Mouse (Mus musculus) liver, adult 2 months (tissue): ENCODE results near the gene Aqp5. TPM values are rescaled to one million over a fixed set of nuclear protein-coding genes. Genes with fewer than 3 reads are reported as not detected.

Experiments used
- DNase-seq: peaks from one replicate; pipeline ENCODE4 v3.0.0-alpha.2; 2011; ENCODE audit warnings: low read depth, low spot score; ENCODE audit errors: extremely low read depth
- H3K27ac ChIP-seq: fragments of 200-500 bp; replicated peaks from 2 replicates; pipeline ENCODE4 v1.5.1; 2012; ENCODE audit warnings: low read depth, mild to moderate bottlenecking, control low read depth, inconsistent platforms, low read length; ENCODE audit not compliant: insufficient read depth
- H3K27me3 ChIP-seq: fragments of 200-500 bp; 2 replicates; pipeline ENCODE4 v1.6.1; 2012; ENCODE audit warnings: mild to moderate bottlenecking, moderate library complexity, low read length, inconsistent platforms; ENCODE audit not compliant: control insufficient read depth, insufficient read depth
- H3K36me3 ChIP-seq: fragments of 200-500 bp; 2 replicates; pipeline ENCODE4 v1.6.1; 2012; ENCODE audit warnings: low read length, inconsistent platforms; ENCODE audit not compliant: control insufficient read depth, insufficient read depth
- H3K4me1 ChIP-seq: fragments of 200-500 bp; 2 replicates; pipeline ENCODE4 v1.6.1; 2011; ENCODE audit warnings: low read length; ENCODE audit not compliant: control insufficient read depth, insufficient read depth
- H3K4me3 ChIP-seq: fragments of 200-500 bp; 2 replicates; pipeline ENCODE4 v1.5.1; 2011; ENCODE audit warnings: low read depth, mild to moderate bottlenecking, control low read depth, low read length, moderate library complexity; ENCODE audit not compliant: insufficient read depth
- H3K79me2 ChIP-seq: fragments of 200-500 bp; 2 replicates; pipeline ENCODE4 v1.6.1; 2012; ENCODE audit warnings: inconsistent platforms, mild to moderate bottlenecking, low read length, moderate library complexity; ENCODE audit not compliant: control insufficient read depth, insufficient read depth
- H3K9ac ChIP-seq: fragments of 200-500 bp; 2 replicates; pipeline ENCODE4 v1.6.1; 2012; ENCODE audit warnings: low read depth, mild to moderate bottlenecking, control low read depth, inconsistent platforms, low read length
- CTCF ChIP-seq: fragments of 200-500 bp; IDR thresholded peaks from 2 replicates; pipeline ENCODE4 v1.5.1; 2011; ENCODE audit warnings: low read depth, low read length, control low read depth
- POLR2A ChIP-seq: fragments of 200-500 bp; IDR thresholded peaks from 2 replicates; pipeline ENCODE4 v1.6.1; 2011; ENCODE audit warnings: low read length, control low read depth; ENCODE audit not compliant: insufficient read depth; ENCODE audit errors: extremely low read depth
- WGBS: fragments of 180-500 bp; shearing (Covaris S2); methylation state at CpG from one replicate; pipeline ENCODE4 v1.1.7; 2018; 5-methylcytosine and 5-hydroxymethylcytosine counted together
- polyA plus RNA-seq: library from polyadenylated mRNA; depleted of rRNA; stranded (reverse); fragments of >200 nt; gene quantifications from 2 replicates; pipeline ENCODE4 v1.2.3, GENCODE M21; 2012
- total RNA-seq: library from RNA; depleted of rRNA; stranded (reverse); fragments of >200 nt; gene quantifications from 2 replicates; pipeline ENCODE4 v1.2.3, GENCODE M21; 2014

Aqp5 gene
- total and polyA plus RNA-seq, 2 experiments: 0.46 TPM; not detected in 1

DNA sequence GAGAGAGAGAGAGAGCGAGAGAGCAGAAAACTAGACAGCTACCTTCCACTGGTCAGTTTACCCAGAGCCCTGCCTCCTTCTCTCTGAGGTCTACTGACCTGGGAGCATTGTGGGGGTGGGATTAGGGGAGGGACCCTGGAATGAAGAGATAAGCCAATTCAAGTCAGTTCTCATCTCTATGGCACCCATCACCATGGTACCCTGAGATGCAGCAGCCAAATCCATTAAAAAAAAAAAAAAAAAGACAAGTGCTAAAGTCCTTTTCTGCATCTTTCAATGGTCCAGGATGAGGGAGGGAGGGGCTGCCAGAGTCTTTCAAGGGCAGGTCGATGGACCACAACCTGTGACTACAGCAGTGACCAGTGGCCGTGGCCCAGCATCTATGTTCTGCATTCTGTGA lies 15.0 kb downstream of the Aqp5 start:
- no peak overlapping the region for H3K4me3 ChIP-seq
- no peak for TF ChIP-seq CTCF
- no peak for TF ChIP-seq POLR2A
- no peak overlapping the region for H3K9ac ChIP-seq
- WGBS: 65% methylated on average over 2 of the region's 3 CpGs
- H3K36me3 ChIP-seq: no peaks in the 10 kb centered on the region
- no peak overlapping the region for H3K27ac ChIP-seq
- DNase-seq: no peak
- H3K79me2 ChIP-seq: no peaks in the 10 kb centered on the region
- H3K4me1 ChIP-seq: no peaks in the 10 kb centered on the region
- no peaks in the 10 kb centered on the region for H3K27me3 ChIP-seq

DNA sequence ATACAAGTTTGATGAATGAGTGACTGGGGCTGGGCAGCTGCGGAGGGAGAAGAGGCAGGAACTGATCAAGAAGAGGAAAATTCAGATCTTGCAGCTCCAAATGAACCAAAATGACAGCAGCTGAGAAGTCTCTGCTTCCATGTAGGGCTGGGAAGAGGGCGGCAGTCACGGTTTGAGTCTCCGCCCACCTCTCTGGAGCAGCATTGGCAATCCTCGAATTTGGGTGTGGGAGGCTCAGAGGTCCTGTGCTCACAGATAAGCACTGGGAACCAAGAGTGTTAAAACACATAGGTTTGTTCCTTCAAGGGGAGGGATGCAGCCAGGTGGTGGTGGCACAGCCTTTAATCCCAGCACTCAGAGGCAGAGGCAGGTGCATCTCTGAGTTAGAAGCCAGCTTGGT lies 15.9 kb downstream of the Aqp5 start:
- no peak for DNase-seq

DNA sequence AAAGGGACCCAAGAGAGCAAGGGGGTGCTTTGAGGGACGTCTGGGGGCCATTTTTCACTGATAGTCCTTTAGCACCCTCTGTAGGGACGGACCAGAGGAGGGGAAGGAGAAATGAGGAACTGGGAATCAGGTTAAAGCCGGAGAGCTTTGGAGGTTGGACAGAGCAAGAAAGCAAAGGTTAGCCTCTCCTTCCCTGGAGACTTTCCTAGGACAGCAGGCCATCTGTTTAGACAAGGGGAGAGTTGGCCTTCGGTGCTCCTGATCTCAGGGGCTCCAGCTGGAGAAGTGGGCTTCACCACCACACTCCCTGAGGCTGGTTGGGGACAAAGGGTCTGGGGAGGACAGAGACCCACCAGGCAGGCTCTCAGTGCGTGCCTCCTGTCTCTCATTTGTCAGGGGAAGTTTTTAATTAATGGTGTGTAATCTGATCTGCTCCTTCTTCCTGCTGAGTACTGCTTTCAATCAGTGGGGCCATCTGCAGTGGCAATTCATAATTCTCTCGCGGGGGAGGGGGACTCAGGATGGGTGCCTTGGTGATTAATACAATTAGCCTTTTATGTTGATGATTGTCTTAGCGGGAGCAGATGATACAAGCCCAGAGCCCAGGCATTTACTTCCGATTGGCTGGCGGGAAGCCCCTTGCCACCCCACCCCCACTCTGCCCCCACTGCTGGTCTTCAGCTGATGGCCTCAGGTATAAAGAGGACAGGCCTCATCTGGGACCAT lies 17.0 kb downstream of the Aqp5 start:
- no peaks in the 10 kb centered on the region for H3K27me3 ChIP-seq
- no peak for TF ChIP-seq CTCF
- no peak for TF ChIP-seq POLR2A
- H3K4me1 ChIP-seq: no peaks in the 10 kb centered on the region

More for the DNA sequence above, 15.9 kb downstream of the Aqp5 start:
- WGBS: 44% methylated on average over 5 of the region's 5 CpGs
- H3K79me2 ChIP-seq: no peaks in the 10 kb centered on the region
- TF ChIP-seq CTCF (no peak), POLR2A (no peak)
- no peak overlapping the region for H3K27ac ChIP-seq
- no peaks in the 10 kb centered on the region for H3K27me3 ChIP-seq
- H3K4me1 ChIP-seq: no peaks in the 10 kb centered on the region
- no peak overlapping the region for H3K4me3 ChIP-seq
- no peak overlapping the region for H3K9ac ChIP-seq
- no peaks in the 10 kb centered on the region for H3K36me3 ChIP-seq

DNA sequence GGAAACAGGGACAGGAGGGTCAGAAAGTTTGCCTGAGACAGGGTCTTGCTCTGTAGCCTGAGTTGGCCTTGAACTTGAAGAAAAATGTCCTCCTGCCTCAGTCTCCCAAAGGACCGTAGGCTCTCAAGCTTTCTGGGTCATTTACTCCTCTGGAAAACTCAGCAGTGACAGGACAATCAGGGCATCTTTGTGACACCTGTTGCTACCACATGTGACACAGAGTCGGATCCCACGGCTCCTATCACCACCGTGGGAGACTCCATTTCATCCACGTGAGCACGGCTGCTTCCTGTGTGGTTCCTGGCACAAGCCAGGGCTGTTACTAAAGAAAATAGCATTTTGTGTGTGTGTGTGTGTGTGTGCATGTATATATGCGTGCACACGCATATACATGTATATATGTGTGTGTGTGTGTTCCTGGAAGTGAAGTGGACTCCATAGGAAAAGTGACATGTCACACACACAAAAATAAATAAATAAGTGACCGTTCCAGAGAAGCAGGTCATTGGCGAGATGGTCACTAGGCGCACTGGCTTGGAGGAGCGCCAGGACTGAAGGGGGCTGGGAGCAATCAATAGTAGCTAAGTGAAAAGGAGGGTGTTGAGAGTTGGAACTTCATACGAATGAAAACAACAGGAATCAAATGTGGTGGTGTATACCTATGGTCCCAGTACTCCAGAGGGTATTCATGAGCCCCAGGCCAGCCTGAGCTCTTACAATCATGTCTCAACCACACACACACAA lies 18.0 kb downstream of the Aqp5 start:
- TF ChIP-seq CTCF (no peak), POLR2A (no peak)

More for the DNA sequence above, 17.0 kb downstream of the Aqp5 start:
- Histone ChIP-seq H3K79me2 (no peaks in the 10 kb centered on the region), H3K27ac (no peak overlapping the region), H3K4me3 (no peak overlapping the region), H3K9ac (no peak overlapping the region), H3K36me3 (no peaks in the 10 kb centered on the region)
- DNase-seq: no peak
- 65% methylated on average over 10 of the region's 10 CpGs for WGBS

DNA sequence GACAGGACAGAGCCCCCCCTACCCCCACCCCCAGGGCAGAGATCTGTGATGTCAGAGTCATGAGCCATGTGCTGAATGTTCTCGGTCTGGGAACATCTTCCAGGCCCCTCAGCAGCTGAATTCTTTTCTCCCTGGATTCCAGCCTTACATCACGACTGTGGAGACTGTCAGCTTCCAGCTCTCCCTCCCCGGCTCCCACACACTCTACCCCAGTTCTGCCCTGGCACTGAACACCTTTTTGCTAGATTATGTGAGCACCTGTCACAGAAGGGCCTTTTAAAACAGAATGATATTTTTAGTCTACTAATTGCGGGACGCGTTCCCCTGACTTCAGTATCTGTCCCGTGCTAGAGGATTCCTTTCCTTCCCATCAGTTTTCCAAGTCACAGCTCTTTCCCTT lies 21.0 kb downstream of the Aqp5 start:
- Histone ChIP-seq H3K9ac (no peak overlapping the region), H3K36me3 (no peaks in the 10 kb centered on the region), H3K27ac (no peak overlapping the region), H3K4me3 (no peak overlapping the region), H3K27me3 (no peaks in the 10 kb centered on the region), H3K79me2 (no peaks in the 10 kb centered on the region), H3K4me1 (no peaks in the 10 kb centered on the region)
- no peak for TF ChIP-seq CTCF
- TF ChIP-seq POLR2A: no peak
- WGBS: 87% methylated on average over 7 of the region's 7 CpGs
- no peak for DNase-seq

More for the DNA sequence above, 18.0 kb downstream of the Aqp5 start:
- Histone ChIP-seq H3K27ac (no peak overlapping the region), H3K27me3 (no peaks in the 10 kb centered on the region), H3K9ac (no peak overlapping the region), H3K4me1 (no peaks in the 10 kb centered on the region), H3K4me3 (no peak overlapping the region), H3K79me2 (no peaks in the 10 kb centered on the region), H3K36me3 (no peaks in the 10 kb centered on the region)
- WGBS: 35% methylated on average over 13 of the region's 13 CpGs
- no peak for DNase-seq

DNA sequence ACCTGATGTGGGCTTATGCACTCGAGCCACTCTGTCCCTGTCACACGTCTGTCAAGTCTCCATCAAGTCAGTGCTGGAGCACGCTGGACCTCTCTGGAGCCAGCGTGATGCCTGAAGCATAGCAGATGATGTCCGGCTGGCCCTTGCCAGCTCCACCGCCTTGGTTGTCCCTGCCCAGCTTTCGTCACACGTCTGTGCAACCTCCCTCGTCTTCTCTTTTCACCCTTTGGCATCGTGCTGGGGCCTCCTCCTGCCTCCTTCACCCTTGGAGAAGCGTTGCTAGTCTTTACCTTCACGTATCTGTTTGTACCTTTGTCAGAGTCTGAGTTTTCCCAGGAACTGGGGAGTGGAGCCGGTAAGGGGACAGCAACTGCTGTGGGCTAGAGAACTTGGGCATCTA lies 23.7 kb downstream of the Aqp5 start:
- TF ChIP-seq POLR2A: no peak
- no peak for TF ChIP-seq CTCF

More for the DNA sequence above, 23.7 kb downstream of the Aqp5 start:
- Histone ChIP-seq H3K79me2 (no peaks in the 10 kb centered on the region), H3K36me3 (no peaks in the 10 kb centered on the region), H3K27ac (no peak overlapping the region), H3K9ac (no peak overlapping the region), H3K27me3 (no peaks in the 10 kb centered on the region), H3K4me1 (no peaks in the 10 kb centered on the region), H3K4me3 (no peak overlapping the region)
- DNase-seq: no peak
- 86% methylated on average over 13 of the region's 13 CpGs for WGBS
